Mouse (Mus musculus) kidney, embryonic 15.5 days (tissue): ENCODE measurements at regions not wholly inside any gene's neighbourhood (a gene's known extent, or its start where the extent isn't known, plus 50 kb on each side); places are given as distances from the start of the nearest gene placed in this dataset.

Source experiments
- ATAC-seq: fragments of 200-750 bp; cut with Nextera tagmentation; replicated peaks from 2 replicates; pipeline ENCODE4 v1.8.0; 2017; ENCODE audit warnings: moderate TSS enrichment; ENCODE audit not compliant: low FRiP score
- H3K27ac ChIP-seq: fragments of 300-500 bp; sonication (generic); 2 replicates; pipeline ENCODE4 v1.5.1; 2015; ENCODE audit warnings: mild to moderate bottlenecking, inconsistent platforms
- H3K27me3 ChIP-seq: fragments of 300-500 bp; sonication (generic); 2 replicates; pipeline ENCODE4 v1.6.1; 2015; ENCODE audit warnings: inconsistent platforms
- H3K36me3 ChIP-seq: fragments of 300-500 bp; sonication (generic); 2 replicates; pipeline ENCODE4 v1.6.1; 2015; ENCODE audit warnings: inconsistent platforms
- H3K4me1 ChIP-seq: fragments of 300-500 bp; sonication (generic); 2 replicates; pipeline ENCODE4 v1.6.1; 2015; ENCODE audit warnings: inconsistent platforms
- H3K4me2 ChIP-seq: fragments of 300-500 bp; sonication (generic); 2 replicates; pipeline ENCODE4 v1.6.1; 2015; ENCODE audit warnings: moderate library complexity, mild to moderate bottlenecking, inconsistent platforms
- H3K4me3 ChIP-seq: fragments of 300-500 bp; sonication (generic); replicated peaks from 2 replicates; pipeline ENCODE4 v1.5.1; 2015; ENCODE audit warnings: mild to moderate bottlenecking, inconsistent platforms
- H3K9ac ChIP-seq: fragments of 300-500 bp; sonication (generic); 2 replicates; pipeline ENCODE4 v1.6.1; 2015; ENCODE audit warnings: mild to moderate bottlenecking, inconsistent platforms
- H3K9me3 ChIP-seq: fragments of 300-500 bp; sonication (generic); replicated peaks from 2 replicates; pipeline ENCODE4 v1.6.1; 2016; ENCODE audit warnings: inconsistent platforms
- WGBS: fragments of 180-500 bp; shearing (Covaris S2); methylation state at CpG from one replicate; pipeline ENCODE4 v1.1.7; 2015; ENCODE audit warnings: mixed read lengths; 5-methylcytosine and 5-hydroxymethylcytosine counted together

DNA sequence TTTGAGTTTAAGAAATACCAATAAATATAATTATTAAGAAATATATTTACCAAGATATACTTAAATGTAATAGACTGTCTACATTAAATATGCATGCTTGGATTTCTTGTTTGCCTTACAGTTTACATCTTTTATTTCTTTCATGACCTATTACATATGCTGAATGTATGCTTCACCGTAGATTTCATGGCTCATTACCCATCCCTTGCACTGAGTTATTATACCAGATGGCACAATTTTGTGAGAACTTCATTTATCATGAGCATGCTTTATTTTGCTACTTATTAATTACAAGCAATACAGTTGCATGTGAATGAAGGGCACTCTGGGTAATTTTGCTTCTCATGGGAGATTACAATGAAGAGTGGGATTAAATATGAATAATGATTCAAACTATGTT is 856.0 kb upstream of the Nectin3 start:
- 55% methylated on average over 1 of the region's 1 CpGs for WGBS
- Histone ChIP-seq H3K36me3 (no peaks in the 10 kb centered on the region), H3K9ac (no peak overlapping the region), H3K4me3 (no peak overlapping the region), H3K27me3 (no peaks in the 10 kb centered on the region), H3K9me3 (no peaks in the 10 kb centered on the region), H3K27ac (no peak overlapping the region), H3K4me1 (no peaks in the 10 kb centered on the region), H3K4me2 (no peak overlapping the region)
- no peak for ATAC-seq

DNA sequence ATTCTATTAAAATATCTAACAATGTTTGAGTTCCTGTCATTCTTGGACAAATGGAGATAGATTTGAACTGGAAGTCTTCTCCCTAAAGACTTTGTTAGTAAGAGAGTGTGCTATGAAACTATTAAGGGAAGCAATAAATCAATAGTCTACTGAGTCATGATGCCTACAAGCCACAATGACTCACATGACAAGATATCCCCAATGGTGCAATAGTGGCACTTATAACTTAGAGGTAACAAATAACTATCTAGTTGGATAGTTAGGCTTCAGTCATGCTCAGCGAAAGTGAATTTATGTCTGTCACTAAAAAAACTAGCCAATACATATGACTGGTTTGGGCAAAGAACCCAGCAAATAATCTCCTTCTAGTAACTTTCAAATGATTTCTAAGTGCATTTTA is 889.1 kb upstream of the Dppa4 start:
- no peaks in the 10 kb centered on the region for H3K9me3 ChIP-seq
- no peak overlapping the region for H3K4me3 ChIP-seq
- H3K36me3 ChIP-seq = no peaks in the 10 kb centered on the region
- no peak overlapping the region for H3K9ac ChIP-seq
- 80% methylated on average over 1 of the region's 1 CpGs for WGBS
- no peaks in the 10 kb centered on the region for H3K27me3 ChIP-seq
- no peaks in the 10 kb centered on the region for H3K4me1 ChIP-seq
- H3K27ac ChIP-seq = no peak overlapping the region
- H3K4me2 ChIP-seq = no peak overlapping the region
- ATAC-seq = no peak

DNA sequence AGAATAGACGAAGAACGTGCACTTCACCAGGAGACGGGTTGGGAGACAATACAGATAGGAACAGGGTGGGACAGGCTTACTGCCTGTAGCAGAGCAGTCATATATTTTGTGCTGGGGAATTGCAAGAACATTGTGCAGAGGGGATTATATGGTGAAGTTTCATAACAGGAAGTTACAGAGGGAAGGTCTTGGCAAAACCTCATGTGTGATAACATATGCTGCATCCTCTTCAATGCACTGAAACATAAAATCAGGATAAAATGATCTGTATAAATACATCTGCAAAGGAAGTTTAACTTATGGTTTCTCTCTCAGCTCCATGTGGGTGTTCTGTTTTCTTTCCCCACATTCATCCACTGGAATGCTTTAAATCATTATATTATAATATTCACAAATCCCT is 876.5 kb upstream of the Dppa4 start:
- 90% methylated on average over 3 of the region's 3 CpGs for WGBS
- ATAC-seq = no peak
- H3K9me3 ChIP-seq = no peaks in the 10 kb centered on the region

DNA sequence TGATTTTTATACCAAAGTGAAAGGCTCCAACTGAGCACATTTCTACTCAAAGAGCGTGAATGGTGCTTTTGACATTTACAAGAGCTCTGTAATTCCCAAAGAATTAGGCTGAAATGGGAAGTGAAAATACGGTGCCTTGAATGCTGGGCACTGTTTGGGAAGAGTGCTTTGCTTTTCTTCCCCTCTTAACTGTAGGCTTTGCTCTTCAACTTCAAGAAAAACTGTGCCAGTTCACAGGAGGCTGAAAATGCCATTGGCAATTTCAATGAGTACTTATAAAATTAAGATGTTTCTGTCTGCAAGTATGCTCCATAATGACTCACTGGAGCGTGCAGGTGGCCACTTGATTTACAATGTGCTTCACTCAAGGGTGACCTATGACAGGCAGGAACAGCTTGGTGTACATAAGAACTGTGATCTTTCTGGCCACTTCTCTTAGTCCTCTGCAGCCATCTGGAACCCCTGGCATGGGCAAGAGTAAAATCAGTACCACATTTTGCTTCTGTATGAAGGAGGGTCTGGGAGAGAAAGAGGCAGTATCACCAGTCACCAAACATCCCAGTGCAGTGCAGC is 864.8 kb upstream of the Dppa4 start:
- Histone ChIP-seq H3K4me2 (no peak overlapping the region), H3K4me1 (0 out of 2 replicates have a peak, but pooled peaks cover 5% of the 10 kb centered on the region), H3K4me3 (no peak overlapping the region), H3K27me3 (no peaks in the 10 kb centered on the region), H3K9ac (no peak overlapping the region), H3K36me3 (no peaks in the 10 kb centered on the region), H3K27ac (no peak overlapping the region), H3K9me3 (no peaks in the 10 kb centered on the region)
- ATAC-seq = peak; percentile 86
- 38% methylated on average over 3 of the region's 3 CpGs for WGBS

More for the DNA sequence above, 876.5 kb upstream of the Dppa4 start:
- Histone ChIP-seq H3K9ac (no peak overlapping the region), H3K27me3 (no peaks in the 10 kb centered on the region), H3K27ac (no peak overlapping the region), H3K4me3 (no peak overlapping the region), H3K36me3 (no peaks in the 10 kb centered on the region), H3K4me2 (no peak overlapping the region), H3K4me1 (no peaks in the 10 kb centered on the region)

DNA sequence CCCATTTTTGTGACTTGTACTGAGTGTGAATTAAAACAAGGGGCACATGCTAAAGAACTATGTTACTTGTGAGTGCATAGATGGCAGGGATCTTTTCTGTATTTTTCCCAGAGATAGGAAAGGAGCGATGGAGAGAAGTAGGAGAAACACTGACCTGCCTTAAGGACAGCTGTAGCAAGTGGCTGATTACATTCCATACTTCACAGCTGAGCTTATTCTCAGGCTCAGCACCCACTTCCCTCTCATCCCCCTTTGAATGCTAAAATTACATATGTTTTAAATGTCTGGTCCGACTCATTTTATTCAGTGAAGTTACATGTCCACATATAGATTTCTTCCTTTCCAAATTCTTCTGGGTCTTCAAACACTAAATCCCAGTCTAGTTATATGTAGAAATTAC is 838.5 kb upstream of the Dppa4 start:
- no peak for ATAC-seq
- no peaks in the 10 kb centered on the region for H3K36me3 ChIP-seq
- no peaks in the 10 kb centered on the region for H3K9me3 ChIP-seq
- H3K4me1 ChIP-seq = no peaks in the 10 kb centered on the region
- H3K4me3 ChIP-seq = no peak overlapping the region
- no peak overlapping the region for H3K4me2 ChIP-seq
- 94% methylated on average over 2 of the region's 2 CpGs for WGBS
- H3K9ac ChIP-seq = no peak overlapping the region
- H3K27me3 ChIP-seq = no peaks in the 10 kb centered on the region
- H3K27ac ChIP-seq = no peak overlapping the region

DNA sequence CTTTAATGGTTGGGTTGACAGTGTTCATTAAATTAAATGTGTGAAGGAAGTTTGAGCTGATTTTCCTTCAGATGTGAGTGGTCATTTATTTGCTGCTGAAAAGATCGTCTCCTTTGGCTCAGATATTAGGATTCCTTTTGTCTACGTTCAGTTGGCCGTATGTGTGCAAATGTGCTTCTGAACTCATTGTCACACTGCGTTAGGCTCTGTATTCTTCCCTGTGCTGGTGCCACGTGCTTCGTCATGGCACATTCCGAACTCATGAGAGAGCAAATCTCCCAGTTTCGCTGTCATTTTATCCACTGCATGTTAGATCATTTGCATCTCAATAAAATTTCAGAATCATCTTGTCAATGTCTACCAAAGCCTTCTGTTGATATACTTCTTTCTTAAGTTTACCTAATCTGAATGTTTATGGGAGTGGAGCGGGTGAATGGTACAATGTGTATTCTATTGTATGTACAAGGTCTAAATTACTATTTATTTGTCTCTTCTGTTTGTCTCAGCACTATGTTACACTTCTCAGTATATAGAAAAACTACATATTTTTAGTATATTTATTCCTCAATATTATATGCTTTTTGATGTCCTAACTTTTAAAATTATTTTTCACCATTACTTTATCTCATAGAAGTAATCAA is 808.0 kb upstream of the Dppa4 start:
- 82% methylated on average over 9 of the region's 9 CpGs for WGBS
- H3K4me3 ChIP-seq = no peak overlapping the region
- no peak overlapping the region for H3K27ac ChIP-seq
- H3K27me3 ChIP-seq = no peaks in the 10 kb centered on the region
- H3K4me2 ChIP-seq = no peak overlapping the region
- no peaks in the 10 kb centered on the region for H3K4me1 ChIP-seq
- H3K9me3 ChIP-seq = no peaks in the 10 kb centered on the region
- no peak for ATAC-seq
- H3K9ac ChIP-seq = no peak overlapping the region
- H3K36me3 ChIP-seq = no peaks in the 10 kb centered on the region

DNA sequence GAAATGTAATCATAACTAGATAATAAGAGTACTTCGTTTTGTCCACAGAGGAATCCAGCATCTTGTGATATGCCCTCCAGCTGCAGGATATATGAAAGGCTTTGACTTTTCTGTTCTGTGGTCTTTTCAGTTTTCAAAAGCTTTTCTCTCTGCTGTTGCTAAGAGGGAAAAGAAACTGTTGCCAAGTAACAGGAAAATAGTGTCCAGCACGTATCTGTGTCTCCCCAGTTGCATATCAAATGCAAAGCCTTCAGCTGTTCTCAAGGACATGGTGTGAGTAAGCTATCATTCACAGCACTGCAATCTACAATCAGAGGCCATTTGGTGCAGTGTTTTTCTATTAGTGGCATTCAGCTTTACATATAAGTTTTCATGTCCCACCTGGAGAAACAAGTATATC is 801.5 kb upstream of the Dppa4 start:
- Histone ChIP-seq H3K4me1 (no peaks in the 10 kb centered on the region), H3K27ac (no peak overlapping the region), H3K4me2 (no peak overlapping the region), H3K36me3 (no peaks in the 10 kb centered on the region), H3K9me3 (no peaks in the 10 kb centered on the region), H3K4me3 (no peak overlapping the region), H3K9ac (no peak overlapping the region), H3K27me3 (no peaks in the 10 kb centered on the region)
- ATAC-seq = no peak
- WGBS = 69% methylated on average over 2 of the region's 2 CpGs

DNA sequence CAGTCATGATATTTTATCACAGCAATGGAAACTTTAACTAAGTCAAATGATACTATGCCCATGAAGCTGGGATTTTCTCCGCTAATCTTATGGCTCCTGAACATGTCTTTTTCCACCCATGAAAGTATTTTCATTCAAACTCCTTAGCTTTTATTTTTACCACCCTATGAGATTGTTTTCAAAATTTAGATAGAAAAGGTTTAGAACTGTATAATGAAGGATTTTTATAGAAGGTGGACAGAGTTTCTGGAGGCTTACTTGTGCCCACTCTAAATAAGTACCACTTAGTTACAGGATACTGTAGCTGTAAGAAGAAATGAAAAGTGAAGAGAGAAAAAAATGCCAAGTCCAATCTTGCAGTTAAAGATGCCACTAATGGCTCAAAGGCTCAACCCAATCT is 795.0 kb upstream of the Dppa4 start:
- Histone ChIP-seq H3K4me2 (no peak overlapping the region), H3K36me3 (no peaks in the 10 kb centered on the region), H3K4me3 (no peak overlapping the region), H3K27me3 (no peaks in the 10 kb centered on the region), H3K27ac (no peak overlapping the region), H3K9ac (no peak overlapping the region), H3K9me3 (no peaks in the 10 kb centered on the region), H3K4me1 (no peaks in the 10 kb centered on the region)
- no peak for ATAC-seq
- 96% methylated on average over 1 of the region's 1 CpGs for WGBS

DNA sequence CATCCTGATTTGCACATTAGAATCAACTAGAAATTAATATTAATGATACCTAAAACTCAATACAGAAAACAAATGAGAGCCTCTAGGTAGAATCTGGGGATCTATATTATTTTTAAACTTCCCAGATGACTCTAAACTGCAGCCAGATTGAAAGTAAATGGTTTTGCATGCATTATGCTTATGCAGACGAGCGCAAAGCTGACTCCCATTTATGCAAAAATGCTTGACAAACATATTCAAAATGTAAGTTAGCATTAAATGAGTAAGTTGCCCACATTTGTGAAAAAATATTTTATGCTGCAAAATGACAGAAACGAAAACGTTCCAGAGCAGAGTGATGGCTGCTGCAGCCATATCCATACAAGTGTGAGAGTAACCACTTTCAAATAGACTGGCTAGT is 757.7 kb upstream of the Dppa4 start:
- ATAC-seq = no peak
- Histone ChIP-seq H3K9ac (no peak overlapping the region), H3K27me3 (no peaks in the 10 kb centered on the region), H3K4me2 (no peak overlapping the region), H3K4me1 (no peaks in the 10 kb centered on the region), H3K4me3 (no peak overlapping the region), H3K27ac (no peak overlapping the region), H3K36me3 (no peaks in the 10 kb centered on the region), H3K9me3 (no peaks in the 10 kb centered on the region)
- WGBS = 90% methylated on average over 4 of the region's 4 CpGs

DNA sequence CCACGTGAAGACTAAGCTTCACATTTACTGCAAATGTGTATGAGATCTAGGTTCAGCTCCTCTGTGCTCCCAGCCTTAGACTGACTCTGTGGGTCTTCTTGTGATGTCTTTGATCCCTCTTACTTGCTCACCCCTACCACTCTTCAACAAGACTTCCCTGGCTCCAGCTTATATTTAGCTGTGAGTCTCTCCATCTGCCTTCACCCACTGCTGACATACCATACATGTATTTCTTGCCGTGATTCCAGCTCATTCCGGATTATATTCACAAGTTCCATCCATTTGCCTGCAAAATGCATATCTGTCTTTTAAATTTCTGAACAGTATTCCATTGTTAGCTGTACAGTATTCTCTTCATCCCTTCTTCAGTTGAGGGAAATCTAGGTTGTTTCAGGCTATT is 756.9 kb upstream of the Dppa4 start:
- H3K4me3 ChIP-seq = no peak overlapping the region
- no peaks in the 10 kb centered on the region for H3K36me3 ChIP-seq
- no peak for ATAC-seq
- no peaks in the 10 kb centered on the region for H3K4me1 ChIP-seq
- 88% methylated on average over 3 of the region's 3 CpGs for WGBS
- no peaks in the 10 kb centered on the region for H3K27me3 ChIP-seq
- H3K9ac ChIP-seq = no peak overlapping the region
- H3K4me2 ChIP-seq = no peak overlapping the region
- no peaks in the 10 kb centered on the region for H3K9me3 ChIP-seq
- no peak overlapping the region for H3K27ac ChIP-seq

DNA sequence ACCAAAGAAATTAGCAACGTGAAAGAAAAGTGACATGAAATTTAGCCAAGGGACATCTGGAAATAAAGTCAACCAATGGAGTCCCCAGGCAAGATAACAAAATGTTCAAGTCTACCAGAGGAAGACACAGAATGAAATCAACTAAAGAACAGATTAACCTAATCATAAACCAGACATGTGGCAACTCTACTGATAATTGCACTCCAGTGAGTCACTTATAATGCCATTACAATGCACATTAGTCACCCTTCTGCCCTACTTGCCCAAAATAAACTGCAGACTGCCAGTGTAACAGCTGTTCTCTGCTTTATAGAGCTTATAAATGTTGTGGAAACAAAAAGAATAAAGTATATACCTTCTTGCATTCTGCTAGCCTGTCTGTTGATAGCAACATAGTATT is 747.0 kb upstream of the Dppa4 start:
- Histone ChIP-seq H3K4me3 (no peak overlapping the region), H3K4me1 (no peaks in the 10 kb centered on the region), H3K27ac (no peak overlapping the region), H3K9ac (no peak overlapping the region), H3K4me2 (no peak overlapping the region), H3K27me3 (no peaks in the 10 kb centered on the region), H3K36me3 (no peaks in the 10 kb centered on the region), H3K9me3 (no peaks in the 10 kb centered on the region)
- WGBS = 62% methylated on average over 1 of the region's 1 CpGs
- no peak for ATAC-seq

DNA sequence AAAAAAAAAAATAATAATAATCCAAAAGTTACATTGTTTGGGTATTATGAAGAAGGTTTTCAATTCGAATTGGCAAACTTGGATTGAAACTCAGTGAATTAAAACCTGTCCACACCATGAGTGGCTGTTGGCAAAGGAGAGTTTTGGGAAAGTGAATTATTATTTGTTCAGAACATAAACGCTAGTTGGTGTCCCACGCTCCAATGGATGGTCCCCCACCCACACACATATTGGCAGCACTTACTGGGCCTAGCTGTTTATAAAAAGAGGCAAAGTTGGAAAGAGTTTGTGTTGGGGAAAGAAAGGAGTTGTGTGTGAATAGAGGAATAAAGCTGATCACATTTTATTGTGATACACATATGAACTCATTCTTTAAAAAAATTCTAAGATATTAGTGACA is 732.4 kb upstream of the Dppa4 start:
- no peak for ATAC-seq
- Histone ChIP-seq H3K4me2 (no peak overlapping the region), H3K4me1 (no peaks in the 10 kb centered on the region), H3K27ac (no peak overlapping the region), H3K9ac (no peak overlapping the region), H3K4me3 (no peak overlapping the region), H3K27me3 (no peaks in the 10 kb centered on the region), H3K36me3 (no peaks in the 10 kb centered on the region), H3K9me3 (no peaks in the 10 kb centered on the region)
- WGBS = 74% methylated on average over 3 of the region's 3 CpGs

DNA sequence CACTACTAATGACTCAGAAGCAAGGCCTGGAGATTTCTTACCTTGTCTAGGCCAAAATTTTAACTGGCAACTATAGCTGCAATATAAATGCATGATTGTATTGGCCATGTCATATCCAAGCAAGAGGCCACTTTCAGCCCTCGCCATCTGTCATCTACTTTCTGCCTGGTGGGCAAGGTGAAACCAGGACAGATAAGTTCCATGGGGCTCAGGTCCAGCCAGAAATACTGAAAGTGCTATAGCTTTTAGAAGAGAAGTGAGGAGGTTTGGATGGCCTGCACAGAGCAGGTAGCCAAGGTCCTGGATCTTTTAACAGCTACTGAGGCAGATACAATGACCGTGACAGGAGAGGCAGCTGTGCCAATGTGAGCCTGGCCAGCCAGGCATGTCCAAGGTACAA is 715.5 kb upstream of the Dppa4 start:
- no peak for ATAC-seq
- no peak overlapping the region for H3K27ac ChIP-seq
- H3K4me3 ChIP-seq = no peak overlapping the region
- no peaks in the 10 kb centered on the region for H3K4me1 ChIP-seq
- no peaks in the 10 kb centered on the region for H3K27me3 ChIP-seq
- H3K9me3 ChIP-seq = no peaks in the 10 kb centered on the region
- no peaks in the 10 kb centered on the region for H3K36me3 ChIP-seq
- 92% methylated on average over 2 of the region's 2 CpGs for WGBS
- no peak overlapping the region for H3K9ac ChIP-seq
- no peak overlapping the region for H3K4me2 ChIP-seq
